Mouse (Mus musculus) cerebellum, adult 9-10 months (tissue): ENCODE measurements at regions not wholly inside any gene's neighbourhood (a gene's known extent, or its start where the extent isn't known, plus 50 kb on each side); places are given as distances from the start of the nearest gene placed in this dataset.
A peak's percentile ranks its signal among the peaks of the same experiment; 100 is the strongest.
"Not testable (repeated sequence)": the region's sequence is repeated elsewhere in the genome, so short reads cannot be mapped to it uniquely, and the experiment has no call there.

Source experiments
- DNase-seq: peaks from one replicate; pipeline ENCODE4 v3.0.0; 2022

DNA sequence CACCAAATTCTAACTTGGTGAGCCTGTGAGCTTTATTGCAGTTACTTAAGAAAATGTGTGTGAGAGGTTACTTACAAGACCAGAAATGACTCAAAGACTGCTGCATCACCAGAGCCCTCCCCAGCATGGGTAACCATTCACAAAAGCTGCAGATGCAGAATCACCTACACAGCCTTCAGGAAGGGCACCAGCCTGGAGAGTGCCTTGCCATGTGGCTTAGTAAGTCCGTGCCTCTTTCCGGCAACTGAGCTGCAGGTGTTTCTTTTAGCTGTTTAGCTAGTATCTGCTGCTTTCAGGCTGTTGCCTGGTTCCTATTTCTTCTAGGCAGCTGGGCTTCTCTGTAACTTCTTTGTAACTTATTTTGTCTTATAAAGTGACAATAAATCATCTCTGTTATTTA lies 213.2 kb upstream of the Stxbp6 start:
- DNase-seq = no peak

- DNase-seq = no peak
Observed at GRCm38 (mm10) chr12:45256309-45256708, 181.8 kb upstream of the Stxbp6 start.

DNA sequence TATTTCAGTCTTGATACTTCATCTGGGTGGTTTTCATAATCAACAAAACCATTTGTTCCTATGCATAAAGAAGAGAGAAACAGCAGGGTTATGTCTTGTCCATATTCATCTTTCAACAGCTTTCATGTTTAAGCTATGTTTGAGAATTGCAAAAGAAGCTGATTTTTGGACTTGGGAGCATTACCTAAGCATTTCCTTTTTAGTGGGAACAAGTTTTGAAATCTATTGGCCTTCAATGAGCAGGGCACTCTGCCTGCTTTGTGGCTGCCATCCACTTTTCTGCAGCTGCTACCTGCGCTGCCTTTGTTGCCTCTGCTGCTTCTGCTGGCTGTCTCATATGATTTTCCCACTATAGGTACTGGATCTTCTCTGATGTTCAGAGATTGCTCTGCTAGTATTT lies 136.6 kb upstream of the Stxbp6 start:
- no peak for DNase-seq

- no peak for DNase-seq
Observed at GRCm38 (mm10) chr12:45195304-45195920, 120.9 kb upstream of the Stxbp6 start.

DNA sequence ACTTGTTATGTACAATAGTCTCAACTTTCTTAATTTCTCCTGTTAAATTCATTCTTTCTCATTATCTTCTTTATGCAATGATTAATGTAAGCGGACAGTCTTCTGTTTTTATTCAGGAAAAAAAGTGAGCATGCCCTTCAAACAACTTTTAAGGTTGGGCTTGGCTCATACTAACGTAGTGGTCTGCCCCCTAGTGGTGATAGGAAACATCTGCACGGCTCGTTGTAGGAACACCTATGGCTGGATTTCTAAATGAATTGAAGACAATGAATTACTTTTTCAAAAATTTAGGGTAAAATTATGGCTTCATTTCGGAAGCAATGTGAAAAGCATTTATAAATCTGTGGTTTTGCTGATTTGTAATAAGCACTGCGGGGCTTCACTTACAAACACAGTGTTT lies 112.6 kb upstream of the Stxbp6 start:
- DNase-seq = peak; percentile 26

GRCm38 (mm10) chr12:45184510-45184909 lies 110.0 kb upstream of the Stxbp6 start:
- no peak for DNase-seq

GRCm38 (mm10) chr12:45177454-45177853 lies 102.9 kb upstream of the Stxbp6 start:
- no peak for DNase-seq

GRCm38 (mm10) chr12:45175259-45175658 lies 100.8 kb upstream of the Stxbp6 start:
- not testable (repeated sequence) for DNase-seq

GRCm38 (mm10) chr12:45171927-45172642 lies 97.6 kb upstream of the Stxbp6 start:
- peak; percentile 22 for DNase-seq

DNA sequence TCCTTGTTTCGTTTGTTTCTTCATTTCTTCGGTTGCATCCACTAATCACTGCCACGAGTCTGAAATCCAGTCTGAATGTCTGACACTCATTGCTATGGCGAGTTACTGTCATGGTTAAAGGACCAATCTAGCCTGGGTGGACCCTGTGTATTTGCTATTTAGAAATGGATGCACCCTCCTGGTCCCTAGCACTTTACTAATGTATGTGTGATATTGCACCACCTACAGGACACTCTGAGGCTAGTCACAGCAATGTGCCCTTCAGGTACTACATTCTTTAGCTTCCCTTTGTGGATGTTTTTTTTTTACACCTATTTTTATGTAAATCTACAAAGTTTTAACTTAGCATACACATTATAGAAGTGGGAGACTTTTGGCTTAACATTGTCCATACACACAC lies 87.5 kb upstream of the Stxbp6 start:
- DNase-seq = peak; percentile 5

DNA sequence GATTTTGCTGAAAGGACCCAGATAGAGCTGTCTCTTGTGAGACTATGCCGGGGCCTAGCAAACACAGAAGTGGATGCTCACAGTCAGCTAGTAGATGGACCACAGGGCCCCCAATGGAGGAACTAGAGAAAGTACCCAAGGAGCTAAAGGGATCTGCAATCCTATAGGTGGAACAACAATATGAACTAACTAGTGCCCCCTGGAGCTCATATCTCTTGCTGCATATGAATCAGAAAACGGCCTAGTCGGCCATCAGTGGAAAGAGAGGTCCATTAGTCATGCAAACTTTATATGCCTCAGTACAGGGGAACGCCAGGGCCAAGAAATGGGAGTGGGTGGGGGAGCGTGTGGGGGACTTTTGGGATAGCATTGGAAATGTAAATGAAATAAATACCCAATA lies 87.1 kb upstream of the Stxbp6 start:
- not testable (repeated sequence) for DNase-seq

DNA sequence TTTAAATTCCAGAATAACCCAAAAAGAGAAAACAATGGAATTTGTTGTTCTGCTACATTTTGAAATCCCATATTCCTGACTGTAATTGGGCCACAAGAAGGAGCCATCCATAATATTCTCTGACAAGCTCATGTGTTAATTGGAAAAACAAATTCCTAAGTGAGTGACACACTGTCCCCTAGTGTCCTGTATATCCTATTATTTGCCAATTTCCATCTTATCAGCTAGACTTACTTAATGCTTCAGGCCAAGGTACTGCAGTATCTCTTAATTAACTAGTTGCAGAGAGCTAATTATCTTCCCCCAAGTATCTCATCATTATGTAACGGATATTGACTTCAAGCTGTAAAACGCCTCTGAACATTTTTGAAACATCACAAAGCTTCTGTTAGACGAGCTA lies 84.5 kb upstream of the Stxbp6 start:
- DNase-seq = no peak

DNA sequence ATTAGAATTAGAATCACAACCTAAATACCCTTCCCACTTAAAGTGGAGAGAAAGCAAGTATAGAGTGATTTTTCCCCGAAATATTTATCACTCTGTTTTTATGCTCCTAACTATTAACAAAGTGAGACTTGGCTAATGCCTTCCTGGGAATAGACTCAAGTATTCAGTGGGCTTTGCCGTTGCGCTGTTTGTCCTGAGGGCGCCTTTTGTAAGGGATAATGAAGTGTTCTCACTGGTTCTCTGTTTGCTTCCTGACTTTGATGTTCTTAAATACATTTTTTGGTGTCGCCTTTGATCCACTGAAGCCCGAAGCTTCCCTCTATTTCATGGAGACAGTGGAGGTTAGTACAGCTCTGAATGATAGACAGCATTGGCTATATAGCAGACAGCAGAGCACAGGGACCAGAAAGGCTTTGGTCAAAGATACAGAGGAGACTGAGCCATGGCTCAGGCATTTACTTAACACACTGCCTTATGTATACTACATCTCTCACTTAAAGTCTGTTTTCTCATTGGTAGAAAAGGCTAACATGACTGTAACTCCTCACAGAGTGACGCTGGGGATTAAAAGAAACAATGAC lies 63.0 kb upstream of the Stxbp6 start:
- DNase-seq = no peak

GRCm38 (mm10) chr12:45133415-45133814 lies 58.9 kb upstream of the Stxbp6 start:
- no peak for DNase-seq

- no peak for DNase-seq
Observed at GRCm38 (mm10) chr12:45131139-45131538, 56.6 kb upstream of the Stxbp6 start.

- no peak for DNase-seq
Observed at GRCm38 (mm10) chr12:45125866-45126265, 51.4 kb upstream of the Stxbp6 start.
